Mouse (Mus musculus): ENCODE measurements at regions not wholly inside any gene's neighbourhood (a gene's known extent, or its start where the extent isn't known, plus 50 kb on each side); places are given as distances from the start of the nearest gene placed in this dataset.

GRCm38 (mm10) chr12:26075638-26076254 lies 339.3 kb downstream of the Rnf144a start:
- Histone ChIP-seq H3K4me1 (ENCODE audit: control insufficient read depth, insufficient read depth, low read length) (no peaks in the 10 kb centered on the region), H3K36me3 (ENCODE audit: control insufficient read depth, insufficient read depth, low read length) (no peaks in the 10 kb centered on the region), H3K4me3 (no peak overlapping the region), H3K79me2 (replicated peaks; ENCODE audit: control insufficient read depth, insufficient read depth, low read length) (no peaks in the 10 kb centered on the region), H3K27ac (no peak overlapping the region), H3K27me3 (ENCODE audit: control insufficient read depth, insufficient read depth, low read length) (no peaks in the 10 kb centered on the region), H3K9ac (ENCODE audit: low read depth, low read length) (no peak overlapping the region)
- DNase-seq: no peak
- TF ChIP-seq POLR2A (IDR thresholded peaks at IDR 0.05; ENCODE audit: insufficient read depth, low read depth, low read length) (no peak), EP300 (IDR thresholded peaks at IDR 0.05; ENCODE audit: insufficient read depth, low read depth, low read length) (no peak), CTCF (IDR thresholded peaks at IDR 0.05) (no peak)
- intact Hi-C loops (cut with DNase I): loop anchor here (10.0 kb wide), 1 partner anchor 211 kb away; no protein-coding TSS in a partner anchor
- 37% methylated on average over 9 of the region's 9 CpGs for WGBS

GRCm38 (mm10) chr12:26072180-26072579 lies 342.9 kb downstream of the Rnf144a start:
- H3K27ac ChIP-seq: no peak overlapping the region
- intact Hi-C loops (cut with DNase I): loop anchor here (10.0 kb wide), 1 partner anchor 207 kb away; no protein-coding TSS in a partner anchor

GRCm38 (mm10) chr12:26071610-26072009 lies 343.4 kb downstream of the Rnf144a start:
- Histone ChIP-seq H3K79me2 (replicated peaks; ENCODE audit: control insufficient read depth, insufficient read depth, low read length) (no peaks in the 10 kb centered on the region), H3K9ac (ENCODE audit: low read depth, low read length) (no peak overlapping the region), H3K27me3 (ENCODE audit: control insufficient read depth, insufficient read depth, low read length) (no peaks in the 10 kb centered on the region), H3K36me3 (ENCODE audit: control insufficient read depth, insufficient read depth, low read length) (no peaks in the 10 kb centered on the region), H3K27ac (no peak overlapping the region), H3K4me3 (no peak overlapping the region), H3K4me1 (ENCODE audit: control insufficient read depth, insufficient read depth, low read length) (no peaks in the 10 kb centered on the region)
- 2% methylated on average over 3 of the region's 3 CpGs for WGBS
- intact Hi-C loops (cut with DNase I): loop anchor here (1.0 to 10.0 kb wide), 3 partner anchors 207 to 1044 kb away; no protein-coding TSS in a partner anchor
- DNase-seq: peak; percentile 39 to 56
- peak; percentile 84 for TF ChIP-seq CTCF (IDR thresholded peaks at IDR 0.05)
- TF ChIP-seq POLR2A (IDR thresholded peaks at IDR 0.05; ENCODE audit: insufficient read depth, low read depth, low read length): no peak

More at GRCm38 (mm10) chr12:26072180-26072579, 342.9 kb downstream of the Rnf144a start:
- H3K4me3 ChIP-seq: no peak overlapping the region
- no peak for TF ChIP-seq POLR2A (IDR thresholded peaks at IDR 0.05; ENCODE audit: insufficient read depth, low read depth, low read length)
- TF ChIP-seq EP300 (IDR thresholded peaks at IDR 0.05; ENCODE audit: insufficient read depth, low read depth, low read length): no peak
- no peak for TF ChIP-seq CTCF (IDR thresholded peaks at IDR 0.05)
- WGBS: 74% methylated on average over 7 of the region's 7 CpGs
- DNase-seq: no peak
- no peaks in the 10 kb centered on the region for H3K4me1 ChIP-seq (ENCODE audit: control insufficient read depth, insufficient read depth, low read length)
- no peaks in the 10 kb centered on the region for H3K27me3 ChIP-seq (ENCODE audit: control insufficient read depth, insufficient read depth, low read length)
- H3K9ac ChIP-seq (ENCODE audit: low read depth, low read length): no peak overlapping the region
- H3K36me3 ChIP-seq (ENCODE audit: control insufficient read depth, insufficient read depth, low read length): no peaks in the 10 kb centered on the region
- H3K79me2 ChIP-seq (replicated peaks; ENCODE audit: control insufficient read depth, insufficient read depth, low read length): no peaks in the 10 kb centered on the region

- H3K36me3 ChIP-seq (ENCODE audit: control insufficient read depth, insufficient read depth, low read length): no peaks in the 10 kb centered on the region
- peak in 1 of 2 experiments; percentile 18 for DNase-seq
- TF ChIP-seq CTCF (IDR thresholded peaks at IDR 0.05): no peak
- no peaks in the 10 kb centered on the region for H3K4me1 ChIP-seq (ENCODE audit: control insufficient read depth, insufficient read depth, low read length)
- H3K27me3 ChIP-seq (ENCODE audit: control insufficient read depth, insufficient read depth, low read length): no peaks in the 10 kb centered on the region
- H3K79me2 ChIP-seq (replicated peaks; ENCODE audit: control insufficient read depth, insufficient read depth, low read length): no peaks in the 10 kb centered on the region
- no peak overlapping the region for H3K27ac ChIP-seq
- H3K4me3 ChIP-seq: no peak overlapping the region
- H3K9ac ChIP-seq (ENCODE audit: low read depth, low read length): no peak overlapping the region
- WGBS: 13% methylated on average over 4 of the region's 4 CpGs
- intact Hi-C loops (cut with DNase I): no loop called here
Measured at GRCm38 (mm10) chr12:26068685-26069008, 346.4 kb downstream of the Rnf144a start.

GRCm38 (mm10) chr12:26067866-26068684 lies 347.0 kb downstream of the Rnf144a start:
- Histone ChIP-seq H3K4me3 (no peak overlapping the region), H3K36me3 (ENCODE audit: control insufficient read depth, insufficient read depth, low read length) (no peaks in the 10 kb centered on the region), H3K27me3 (ENCODE audit: control insufficient read depth, insufficient read depth, low read length) (no peaks in the 10 kb centered on the region), H3K9ac (ENCODE audit: low read depth, low read length) (no peak overlapping the region), H3K27ac (no peak overlapping the region), H3K4me1 (ENCODE audit: control insufficient read depth, insufficient read depth, low read length) (no peaks in the 10 kb centered on the region), H3K79me2 (replicated peaks; ENCODE audit: control insufficient read depth, insufficient read depth, low read length) (no peaks in the 10 kb centered on the region)
- intact Hi-C loops (cut with DNase I): no loop called here
- 12% methylated on average over 24 of the region's 24 CpGs for WGBS
- peak; percentile 22 to 31 for DNase-seq
- no peak for TF ChIP-seq EP300 (IDR thresholded peaks at IDR 0.05; ENCODE audit: insufficient read depth, low read depth, low read length)
- TF ChIP-seq CTCF (IDR thresholded peaks at IDR 0.05): no peak
- TF ChIP-seq POLR2A (IDR thresholded peaks at IDR 0.05; ENCODE audit: insufficient read depth, low read depth, low read length): no peak

GRCm38 (mm10) chr12:26060378-26060777 lies 354.7 kb downstream of the Rnf144a start:
- TF ChIP-seq EP300 (IDR thresholded peaks at IDR 0.05; ENCODE audit: insufficient read depth, low read depth, low read length) (no peak), POLR2A (IDR thresholded peaks at IDR 0.05; ENCODE audit: insufficient read depth, low read depth, low read length) (no peak), CTCF (IDR thresholded peaks at IDR 0.05) (no peak)
- Histone ChIP-seq H3K4me1 (ENCODE audit: control insufficient read depth, insufficient read depth, low read length) (no peaks in the 10 kb centered on the region), H3K36me3 (ENCODE audit: control insufficient read depth, insufficient read depth, low read length) (no peaks in the 10 kb centered on the region), H3K9ac (ENCODE audit: low read depth, low read length) (no peak overlapping the region), H3K27me3 (ENCODE audit: control insufficient read depth, insufficient read depth, low read length) (no peaks in the 10 kb centered on the region), H3K79me2 (replicated peaks; ENCODE audit: control insufficient read depth, insufficient read depth, low read length) (no peaks in the 10 kb centered on the region), H3K27ac (no peak overlapping the region), H3K4me3 (no peak overlapping the region)
- intact Hi-C loops (cut with DNase I): no loop called here
- DNase-seq: no peak
- 43% methylated on average over 3 of the region's 3 CpGs for WGBS
